Mouse (Mus musculus): Measurements from ENCODE around the gene Sgtb. TPM values are rescaled to one million over a fixed set of nuclear protein-coding genes. Genes with fewer than 3 reads are reported as not detected.

Sgtb gene
- 2.1 TPM for polyA plus RNA-seq (2014; fragmentation: Illumina TruSeq; extraction: RNeasy Lipid Tissue Mini Kit (QIAGEN cat#74804); ENCODE audit: low read depth, low replicate concordance)

GRCm38 (mm10) chr13:104109288-104109815, at the start of gene Sgtb, which contains the start of gene Nln:
Sgtb (plus strand) TSS chr13:104109741.
Nln (minus strand) TSS chr13:104109614.

GRCm38 (mm10) chr13:104177796-104178649, 68.5 kb downstream of the Sgtb start, which contains the start of gene Trappc13:
Trappc13 (minus strand) TSS chr13:104178469.

GRCm38 (mm10) chr13:104178650-104179121, 69.1 kb downstream of the Sgtb start, which contains the start of gene Trim23:
Trim23 (plus strand) TSS chr13:104178797.

Other genes with a start within 250 kb of the Sgtb start
- 64.3 TPM for gene Erbin, start 189.2 kb upstream of the Sgtb start, polyA plus RNA-seq (2014; fragmentation: Illumina TruSeq; extraction: RNeasy Lipid Tissue Mini Kit (QIAGEN cat#74804); ENCODE audit: low read depth, low replicate concordance)
- gene Nln, start 127 bp upstream of the Sgtb start, polyA plus RNA-seq (2014; fragmentation: Illumina TruSeq; extraction: RNeasy Lipid Tissue Mini Kit (QIAGEN cat#74804); ENCODE audit: low read depth, low replicate concordance) = 37.2 TPM
- 40.7 TPM for gene Trappc13, start 68.7 kb downstream of the Sgtb start, polyA plus RNA-seq (2014; fragmentation: Illumina TruSeq; extraction: RNeasy Lipid Tissue Mini Kit (QIAGEN cat#74804); ENCODE audit: low read depth, low replicate concordance)
- gene Trim23, start 69.1 kb downstream of the Sgtb start, polyA plus RNA-seq (2014; fragmentation: Illumina TruSeq; extraction: RNeasy Lipid Tissue Mini Kit (QIAGEN cat#74804); ENCODE audit: low read depth, low replicate concordance) = 30.7 TPM
- gene Cenpk, start 118.9 kb downstream of the Sgtb start, polyA plus RNA-seq (2014; fragmentation: Illumina TruSeq; extraction: RNeasy Lipid Tissue Mini Kit (QIAGEN cat#74804); ENCODE audit: low read depth, low replicate concordance) = 6.6 TPM
- 18.3 TPM for gene Ppwd1, start 119.1 kb downstream of the Sgtb start, polyA plus RNA-seq (2014; fragmentation: Illumina TruSeq; extraction: RNeasy Lipid Tissue Mini Kit (QIAGEN cat#74804); ENCODE audit: low read depth, low replicate concordance)
- gene Adamts6, start 178.1 kb downstream of the Sgtb start, polyA plus RNA-seq (2014; fragmentation: Illumina TruSeq; extraction: RNeasy Lipid Tissue Mini Kit (QIAGEN cat#74804); ENCODE audit: low read depth, low replicate concordance) = 0.79 TPM

Data from liver, adult 10 weeks (tissue).